Mouse (Mus musculus) kidney, embryonic 16.5 days (tissue): ENCODE data around the gene Cdk5. TPM values are rescaled to one million over a fixed set of nuclear protein-coding genes. Genes with fewer than 3 reads are reported as not detected.
A peak's percentile ranks its signal among the peaks of the same experiment; 100 is the strongest.

Experiments used
- ATAC-seq: fragments of 200-750 bp; cut with Nextera tagmentation; 2 replicates; pipeline ENCODE4 v1.8.0; 2017; ENCODE audit warnings: moderate TSS enrichment; ENCODE audit not compliant: low FRiP score, low TSS enrichment
- H3K27ac ChIP-seq: fragments of 300-500 bp; sonication (generic); 2 replicates; pipeline ENCODE4 v1.5.1; 2014; ENCODE audit warnings: low read length
- H3K27me3 ChIP-seq: fragments of 300-500 bp; sonication (generic); 2 replicates; pipeline ENCODE4 v1.6.1; 2014; ENCODE audit warnings: low read length, control low read depth, mixed read lengths; ENCODE audit not compliant: insufficient read depth
- H3K36me3 ChIP-seq: fragments of 300-500 bp; sonication (generic); 2 replicates; pipeline ENCODE4 v1.6.1; 2014; ENCODE audit warnings: low read length, control low read depth, mixed read lengths; ENCODE audit not compliant: insufficient read depth
- H3K4me1 ChIP-seq: fragments of 300-500 bp; sonication (generic); 2 replicates; pipeline ENCODE4 v1.6.1; 2014; ENCODE audit warnings: low read length, control low read depth, mixed read lengths; ENCODE audit not compliant: insufficient read depth
- H3K4me2 ChIP-seq: fragments of 300-500 bp; sonication (generic); replicated peaks from 2 replicates; pipeline ENCODE4 v1.6.1; 2014; ENCODE audit warnings: low read depth, low read length
- H3K4me3 ChIP-seq: fragments of 300-500 bp; sonication (generic); 2 replicates; pipeline ENCODE4 v1.5.1; 2014; ENCODE audit warnings: mild to moderate bottlenecking, low read length
- H3K9ac ChIP-seq: fragments of 300-500 bp; sonication (generic); replicated peaks from 2 replicates; pipeline ENCODE4 v1.6.1; 2014; ENCODE audit warnings: low read length
- H3K9me3 ChIP-seq: fragments of 300-500 bp; sonication (generic); 2 replicates; pipeline ENCODE4 v1.6.1; 2016; ENCODE audit warnings: low read length, control low read depth
- WGBS: fragments of 180-500 bp; shearing (Covaris S2); extraction: QIAGEN DNeasy Blood & Tissue Kit; methylation state at CpG from one replicate; pipeline ENCODE4 v1.1.7; 2014; 5-methylcytosine and 5-hydroxymethylcytosine counted together
- polyA plus RNA-seq: library from polyadenylated mRNA; unstranded; fragments of >200 nt; fragmentation: Nextera tagmentation; extraction: Ambion mirVana; gene quantifications from 2 replicates; pipeline ENCODE4 v1.2.1, GENCODE M21; 2015

The Cdk5 gene
- polyA plus RNA-seq, 1 experiment from 2014 or later = 51.1 TPM

DNA sequence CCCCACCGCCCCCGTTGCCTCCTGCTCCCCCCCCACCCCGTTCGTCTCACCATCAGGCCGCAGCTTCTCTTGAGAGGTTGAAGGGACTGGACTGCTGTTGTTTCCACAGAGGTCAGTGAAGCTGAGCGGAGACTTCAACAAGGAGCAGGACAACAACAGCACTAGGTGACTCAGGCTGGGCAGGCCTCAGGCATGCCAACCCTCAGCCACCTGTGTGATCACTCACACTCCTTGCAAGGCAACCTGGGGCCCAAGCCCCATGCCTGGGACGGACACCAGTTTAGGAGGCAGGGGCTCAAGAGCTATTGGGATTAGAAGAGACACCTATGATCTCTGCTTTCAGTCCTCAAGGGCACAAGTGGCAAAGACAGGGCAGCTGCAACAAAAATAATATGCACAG is 31.5 kb downstream of the Cdk5 start, which contains the start of gene Atg9b:
Gene Atg9b, minus strand, starts transcription at position 280 of the 400 bp plus-strand sequence.
- 83% methylated on average over 7 of the region's 7 CpGs for WGBS
- no peak within 1 kb of the TSS for H3K4me3 ChIP-seq
- no peaks in the 10 kb centered on the region for H3K9me3 ChIP-seq
- H3K4me1 ChIP-seq = peaks cover 36% of the 10 kb centered on the region
- H3K27ac ChIP-seq = no peak within 1 kb of the TSS
- peaks cover 13% of the 10 kb centered on the region for H3K27me3 ChIP-seq
- no peak for ATAC-seq
- no peaks in the 10 kb centered on the region for H3K36me3 ChIP-seq
- no peak within 1 kb of the TSS for H3K9ac ChIP-seq
- no peak within 1 kb of the TSS for H3K4me2 ChIP-seq

- Histone ChIP-seq H3K9ac (no peak overlapping the region), H3K4me2 (no peak overlapping the region), H3K4me1 (peaks cover 34% of the 10 kb centered on the region), H3K9me3 (no peaks in the 10 kb centered on the region), H3K4me3 (no peak overlapping the region), H3K27me3 (peaks cover 21% of the 10 kb centered on the region), H3K27ac (no peak overlapping the region), H3K36me3 (no peaks in the 10 kb centered on the region)
- no peak for ATAC-seq
- WGBS = 73% methylated on average over 4 of the region's 4 CpGs
These were observed 33.7 kb downstream of the Cdk5 start for GRCm38 (mm10) chr5:24389658-24390020.

DNA sequence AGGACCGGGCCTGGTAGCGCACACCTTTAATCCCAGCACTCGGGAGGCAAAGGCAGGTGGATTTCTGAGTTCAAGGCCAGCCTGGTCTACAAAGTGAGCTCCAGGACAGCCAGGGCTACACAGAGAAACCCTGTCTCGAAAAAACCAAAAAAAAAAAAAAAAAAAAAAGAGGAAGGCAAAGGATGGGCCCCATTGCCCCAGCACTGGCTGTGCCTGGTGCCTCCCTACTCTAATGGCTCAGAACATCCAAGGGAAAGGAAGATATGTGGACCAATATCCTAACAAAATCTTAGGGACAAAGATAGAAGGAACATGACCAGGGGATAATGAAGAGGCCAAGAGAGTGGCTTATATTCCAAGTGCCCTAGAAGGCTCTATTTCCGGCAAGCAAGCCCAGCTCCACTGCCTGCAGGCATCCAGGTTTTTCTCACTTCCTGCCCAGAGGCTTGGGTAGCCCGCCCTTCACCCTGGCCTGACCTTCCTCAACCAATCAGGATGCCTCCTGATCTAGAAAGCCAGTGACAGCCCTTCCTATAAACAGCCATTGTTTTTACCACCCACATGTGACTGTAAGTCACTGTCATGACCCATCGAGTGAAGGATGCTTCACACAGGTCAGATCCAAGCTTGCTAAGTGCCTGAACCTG is 34.2 kb downstream of the Cdk5 start:
- no peak overlapping the region for H3K9ac ChIP-seq
- 59% methylated on average over 6 of the region's 7 CpGs for WGBS
- no peak overlapping the region for H3K27ac ChIP-seq
- H3K4me2 ChIP-seq = no peak overlapping the region
- H3K27me3 ChIP-seq = peaks cover 21% of the 10 kb centered on the region
- H3K36me3 ChIP-seq = no peaks in the 10 kb centered on the region
- no peaks in the 10 kb centered on the region for H3K9me3 ChIP-seq
- no peak overlapping the region for H3K4me3 ChIP-seq
- H3K4me1 ChIP-seq = peaks cover 39% of the 10 kb centered on the region
- no peak for ATAC-seq

DNA sequence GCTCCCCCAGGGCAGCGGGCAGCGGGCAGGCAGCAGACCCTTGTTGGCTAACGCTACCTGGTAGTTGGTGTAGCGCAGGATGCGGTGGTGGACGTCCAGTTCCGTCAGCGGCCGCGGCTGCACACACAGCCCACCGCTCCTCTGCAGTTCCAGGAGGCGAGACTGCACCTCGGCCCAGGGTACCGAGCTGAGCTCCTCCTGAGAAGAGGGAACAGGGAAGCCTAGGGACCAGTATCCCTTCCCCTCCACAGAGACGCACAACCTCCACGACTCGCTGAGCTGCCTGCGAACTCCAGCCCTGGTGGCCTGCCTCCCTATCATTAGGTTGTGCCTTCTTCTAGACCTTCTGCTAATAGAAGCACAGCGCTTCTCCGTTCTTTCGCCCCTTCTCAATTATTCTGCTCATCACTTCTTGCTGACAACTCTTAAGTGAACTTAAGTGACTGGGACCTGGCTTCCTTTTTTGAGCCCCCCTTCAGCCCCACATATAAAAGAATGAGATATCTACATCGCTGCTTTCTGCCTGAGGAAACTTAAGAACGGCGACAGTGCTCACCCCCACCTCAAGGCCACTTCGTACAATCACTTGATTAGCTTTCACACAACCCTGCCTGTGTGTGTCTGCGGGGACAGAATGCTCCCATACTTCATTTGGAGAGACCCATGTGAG is 34.9 kb downstream of the Cdk5 start:
- Histone ChIP-seq H3K4me2 (peak overlapping the region; percentile 94), H3K27ac (no peak overlapping the region), H3K4me3 (peak overlapping the region; percentile 54), H3K9me3 (no peaks in the 10 kb centered on the region), H3K36me3 (no peaks in the 10 kb centered on the region), H3K27me3 (peaks cover 21% of the 10 kb centered on the region), H3K4me1 (peaks cover 42% of the 10 kb centered on the region), H3K9ac (peak overlapping the region; percentile 59)
- ATAC-seq = peak; percentile 1; the same call in 1 of the 2 replicates
- 23% methylated on average over 25 of the region's 26 CpGs for WGBS

DNA sequence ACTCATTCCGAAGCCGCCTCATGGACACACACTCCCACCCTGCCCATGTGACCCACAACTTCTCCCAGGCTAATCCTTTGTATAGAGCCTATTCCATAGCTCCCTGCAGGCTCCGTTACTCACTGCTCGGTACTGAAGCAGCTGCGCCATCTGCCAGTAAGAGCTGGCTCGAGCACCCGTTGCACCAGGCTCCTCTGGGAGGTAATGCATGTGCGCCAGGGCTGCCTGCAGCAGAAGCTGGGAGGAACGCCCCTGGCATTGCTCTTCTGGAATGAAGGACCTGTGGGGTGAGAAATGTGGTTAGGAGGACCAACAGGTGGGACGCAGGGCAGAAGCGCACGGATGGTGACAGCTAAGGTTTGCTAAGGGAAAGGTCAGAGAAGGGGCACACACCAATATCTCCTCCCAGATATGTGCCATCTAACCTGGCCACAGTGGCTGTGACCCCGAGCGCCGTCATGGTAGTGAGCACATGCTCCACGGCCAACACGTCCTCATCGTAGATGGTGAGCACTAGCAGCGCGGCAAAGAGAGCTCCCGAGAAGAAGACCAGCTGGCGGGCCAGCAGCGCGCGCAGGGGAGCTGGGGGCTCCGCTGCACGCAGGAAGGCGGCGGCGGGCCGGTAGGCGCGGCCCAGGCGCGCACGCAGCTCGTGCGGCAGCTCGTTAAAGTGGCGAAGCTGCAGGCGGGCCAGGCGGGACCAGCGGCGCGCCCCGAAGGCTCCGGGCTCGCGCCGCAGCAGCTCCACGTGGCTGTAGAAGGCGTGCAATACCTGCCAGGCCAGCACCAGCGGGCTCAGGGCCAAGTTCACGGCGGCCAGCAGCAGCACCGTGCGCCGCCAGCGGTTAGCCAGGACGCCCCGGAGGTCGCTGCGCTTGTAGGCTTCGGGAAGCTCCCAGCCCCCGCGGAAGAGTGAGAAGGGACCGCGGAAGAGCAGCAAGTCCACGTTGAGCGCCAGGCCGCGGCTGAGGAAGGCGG is 35.8 kb downstream of the Cdk5 start:
- ATAC-seq = peak; percentile 49; the same call in 1 of the 2 replicates
- peaks cover 49% of the 10 kb centered on the region for H3K4me1 ChIP-seq
- H3K27ac ChIP-seq = no peak overlapping the region
- peaks cover 21% of the 10 kb centered on the region for H3K27me3 ChIP-seq
- under 1% methylated on average over 73 of the region's 73 CpGs for WGBS
- no peaks in the 10 kb centered on the region for H3K36me3 ChIP-seq
- H3K4me3 ChIP-seq = peak overlapping the region; percentile 54
- H3K4me2 ChIP-seq = peak overlapping the region; percentile 94
- peak overlapping the region; percentile 59 for H3K9ac ChIP-seq
- no peaks in the 10 kb centered on the region for H3K9me3 ChIP-seq

- no peaks in the 10 kb centered on the region for H3K9me3 ChIP-seq
- 84% methylated on average over 10 of the region's 10 CpGs for WGBS
- no peak for ATAC-seq
These were observed 37.3 kb downstream of the Cdk5 start for GRCm38 (mm10) chr5:24385887-24386550.

GRCm38 (mm10) chr5:24385374-24385773 is 38.0 kb downstream of the Cdk5 start:
- Histone ChIP-seq H3K9ac (no peak overlapping the region), H3K4me2 (no peak overlapping the region), H3K9me3 (no peaks in the 10 kb centered on the region), H3K27me3 (peaks cover 21% of the 10 kb centered on the region), H3K4me1 (peaks cover 49% of the 10 kb centered on the region), H3K4me3 (no peak overlapping the region), H3K36me3 (no peaks in the 10 kb centered on the region), H3K27ac (no peak overlapping the region)
- 91% methylated on average over 5 of the region's 5 CpGs for WGBS
- no peak for ATAC-seq

More at GRCm38 (mm10) chr5:24385887-24386550, 37.3 kb downstream of the Cdk5 start:
- no peaks in the 10 kb centered on the region for H3K36me3 ChIP-seq
- H3K4me1 ChIP-seq = peaks cover 49% of the 10 kb centered on the region
- no peak overlapping the region for H3K4me3 ChIP-seq
- no peak overlapping the region for H3K4me2 ChIP-seq
- no peak overlapping the region for H3K27ac ChIP-seq
- H3K9ac ChIP-seq = no peak overlapping the region
- peaks cover 21% of the 10 kb centered on the region for H3K27me3 ChIP-seq

DNA sequence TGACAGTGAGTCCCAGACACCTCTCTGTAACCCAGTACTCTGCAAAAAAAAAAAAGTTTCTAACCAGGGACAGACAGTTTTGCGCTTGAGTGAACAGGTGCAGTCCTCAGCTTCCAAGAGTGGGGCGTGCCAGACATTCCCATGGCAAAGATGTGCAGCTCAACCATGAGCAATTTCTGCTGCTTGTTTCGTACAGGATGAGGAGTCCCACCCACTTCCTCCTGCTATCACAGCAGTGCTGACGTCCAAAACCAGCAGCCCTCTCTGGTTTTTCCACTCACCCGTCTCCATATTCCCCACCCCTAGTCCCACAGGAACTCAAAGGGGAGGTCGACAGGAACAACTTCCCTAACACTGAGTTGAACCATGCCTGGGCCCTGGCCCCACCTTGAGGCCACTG is 38.9 kb downstream of the Cdk5 start:
- H3K4me2 ChIP-seq = no peak overlapping the region
- H3K27me3 ChIP-seq = peaks cover 21% of the 10 kb centered on the region
- no peaks in the 10 kb centered on the region for H3K9me3 ChIP-seq
- H3K27ac ChIP-seq = no peak overlapping the region
- H3K36me3 ChIP-seq = no peaks in the 10 kb centered on the region
- no peak for ATAC-seq
- peaks cover 44% of the 10 kb centered on the region for H3K4me1 ChIP-seq
- H3K4me3 ChIP-seq = no peak overlapping the region
- no peak overlapping the region for H3K9ac ChIP-seq
- WGBS = 30% methylated on average over 6 of the region's 6 CpGs
